ENCODE assay signal across 31 mouse cellular contexts in the genomic region with DNA sequence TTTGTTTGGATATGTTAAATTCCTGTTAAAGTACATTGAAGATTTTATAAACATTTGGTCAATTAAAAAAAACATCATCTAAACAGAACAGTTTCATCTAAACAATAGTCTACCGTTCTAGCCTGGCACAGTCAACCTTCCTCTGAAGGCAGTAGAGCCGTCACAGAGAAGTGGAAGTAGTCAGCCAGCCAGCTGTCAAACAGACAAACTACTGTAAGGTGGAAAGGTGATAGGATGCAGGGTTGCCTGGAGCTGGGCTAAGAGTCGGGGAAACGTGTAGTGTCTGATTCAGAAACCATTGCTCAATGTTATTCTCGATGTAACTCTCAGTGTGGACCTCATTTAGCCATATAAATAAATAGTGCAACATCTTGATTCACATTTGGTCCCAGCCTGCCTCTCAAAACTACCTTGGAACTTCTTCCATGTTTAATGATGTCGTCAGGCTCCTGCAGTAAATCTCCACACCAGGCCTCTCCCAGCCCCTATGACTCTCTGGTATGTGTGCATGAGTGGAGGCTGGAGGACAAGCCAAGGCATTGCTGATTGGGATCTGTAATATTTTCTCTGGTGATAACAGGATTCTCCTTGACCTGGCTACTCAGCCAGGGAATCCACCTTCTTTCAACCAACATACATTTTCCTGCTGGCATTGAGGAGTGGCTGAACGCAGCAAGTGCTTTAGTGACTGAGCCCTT.
DNase-seq lines count a peak whose midpoint lies in the region; ATAC-seq and TF ChIP-seq lines count a peak whose summit lies in the region.
"Had no signal": no experiment of that assay in that cellular context is flagged by ENCODE, and none has a peak within 500 bp of the region (broad histone marks: within the 10 kb centered on the region; RNA-seq: fewer than 3 reads in every experiment).

No protein-coding gene starts in this region.

- no peak for ATAC-seq in embryonic facial prominence, embryonic 14.5 days (ENCODE audit: low read depth)
- ATAC-seq in lung, embryonic 14.5 days (ENCODE audit: insufficient read depth): peak; percentile 56; the same call in 1 of the 2 replicates
- ATAC-seq in CD4-positive, CD25-positive, alpha-beta regulatory T cell, adult 4 months: no peak
- ATAC-seq: forebrain, embryonic 15.5 days; intestine, postnatal 0 days; midbrain, embryonic 16.5 days; Patski had no signal

- H3K36me3 ChIP-seq in embryonic facial prominence, embryonic 14.5 days (ENCODE audit: control insufficient read depth, insufficient read depth, low read length): no peaks in the 10 kb centered on the region
- 0 out of 2 replicates have a peak, but pooled peaks cover 3% of the 10 kb centered on the region for H3K36me3 ChIP-seq in embryonic facial prominence, embryonic 10.5 days (replicated peaks)
- no peaks in the 10 kb centered on the region for H3K36me3 ChIP-seq in lung, embryonic 14.5 days (ENCODE audit: insufficient read depth)
- H3K36me3 ChIP-seq: embryonic facial prominence, embryonic 12.5 days; forebrain, embryonic 15.5 days; heart, embryonic 12.5 days; limb, embryonic 10.5 days; limb, embryonic 15.5 days; liver, embryonic 13.5 days; neural tube, embryonic 12.5 days had no signal

- H3K4me3 ChIP-seq in embryonic facial prominence, embryonic 14.5 days (ENCODE audit: low read depth, low read length): no peak overlapping the region
- H3K4me3 ChIP-seq in embryonic facial prominence, embryonic 10.5 days: no peak overlapping the region
- H3K4me3 ChIP-seq in lung, embryonic 14.5 days (ENCODE audit: low read depth, low read length): no peak overlapping the region
- H3K4me3 ChIP-seq: embryonic facial prominence, embryonic 12.5 days; forebrain, embryonic 10.5 days; forebrain, embryonic 15.5 days; heart, embryonic 12.5 days; limb, embryonic 10.5 days; limb, embryonic 15.5 days; liver, embryonic 13.5 days; myocyte; neural tube, embryonic 12.5 days had no signal

- H3K9me3 ChIP-seq in embryonic facial prominence, embryonic 14.5 days (ENCODE audit: control insufficient read depth, low read length): 0 out of 2 replicates have a peak, but pooled peaks cover 4% of the 10 kb centered on the region
- peaks cover 4% of the 10 kb centered on the region; the same call in 1 of the 2 replicates for H3K9me3 ChIP-seq in embryonic facial prominence, embryonic 10.5 days
- H3K9me3 ChIP-seq in lung, embryonic 14.5 days (ENCODE audit: low read depth, low read length): no peaks in the 10 kb centered on the region
- H3K9me3 ChIP-seq: embryonic facial prominence, embryonic 12.5 days; forebrain, embryonic 15.5 days; limb, embryonic 10.5 days; limb, embryonic 15.5 days; liver, embryonic 13.5 days; neural tube, embryonic 12.5 days had no signal

- no peaks in the 10 kb centered on the region for H3K27me3 ChIP-seq in embryonic facial prominence, embryonic 14.5 days (replicated peaks; ENCODE audit: control insufficient read depth, insufficient read depth, low read length)
- no peaks in the 10 kb centered on the region for H3K27me3 ChIP-seq in embryonic facial prominence, embryonic 10.5 days (replicated peaks; ENCODE audit: low read depth, poor library complexity, severe bottlenecking)
- no peaks in the 10 kb centered on the region for H3K27me3 ChIP-seq in lung, embryonic 14.5 days (ENCODE audit: insufficient read depth, low read length)
- H3K27me3 ChIP-seq: CH12.LX; embryonic facial prominence, embryonic 12.5 days; forebrain, embryonic 15.5 days; heart, embryonic 12.5 days; limb, embryonic 15.5 days; liver, embryonic 13.5 days; neural tube, embryonic 12.5 days; Patski had no signal

- H3K4me2 ChIP-seq in embryonic facial prominence, embryonic 14.5 days (ENCODE audit: low read depth, low read length): no peak overlapping the region
- no peak overlapping the region for H3K4me2 ChIP-seq in lung, embryonic 14.5 days
- H3K4me2 ChIP-seq: embryonic facial prominence, embryonic 12.5 days; forebrain, embryonic 15.5 days; heart, embryonic 12.5 days; hindbrain, embryonic 14.5 days; limb, embryonic 15.5 days; liver, embryonic 13.5 days; midbrain, embryonic 11.5 days; neural tube, embryonic 12.5 days had no signal

- H3K4me1 ChIP-seq in embryonic facial prominence, embryonic 14.5 days (ENCODE audit: control insufficient read depth, insufficient read depth, low read length): 0 out of 2 replicates have a peak, but pooled peaks cover 3% of the 10 kb centered on the region
- peaks cover 10% of the 10 kb centered on the region for H3K4me1 ChIP-seq in embryonic facial prominence, embryonic 10.5 days
- H3K4me1 ChIP-seq in lung, embryonic 14.5 days (ENCODE audit: insufficient read depth): no peaks in the 10 kb centered on the region
- H3K4me1 ChIP-seq: forebrain, embryonic 15.5 days; limb, embryonic 15.5 days; liver, embryonic 13.5 days; neural tube, embryonic 12.5 days had no signal

- no peak for TF ChIP-seq CTCF in lung, embryonic 14.5 days (IDR thresholded peaks at IDR 0.05; ENCODE audit: low read depth)

- peak overlapping the region; percentile 5; the same call in 1 of the 2 replicates for H3K9ac ChIP-seq in embryonic facial prominence, embryonic 14.5 days (ENCODE audit: low read depth, low read length)
- no peak overlapping the region for H3K9ac ChIP-seq in lung, embryonic 14.5 days
- H3K9ac ChIP-seq: embryonic facial prominence, embryonic 12.5 days; forebrain, embryonic 15.5 days; heart, embryonic 12.5 days; hindbrain, embryonic 14.5 days; limb, embryonic 15.5 days; liver, embryonic 13.5 days; neural tube, embryonic 12.5 days had no signal

- 58% methylated on average over 7 of the region's 7 CpGs for WGBS in embryonic facial prominence, embryonic 14.5 days
- 78% methylated on average over 7 of the region's 7 CpGs for WGBS in embryonic facial prominence, embryonic 10.5 days
- WGBS in lung, embryonic 14.5 days: 29% methylated on average over 7 of the region's 7 CpGs

- no peak for DNase-seq in embryonic facial prominence, embryonic 14.5 days (ENCODE audit: low spot score)
- DNase-seq in embryonic facial prominence, embryonic 10.5 days (ENCODE audit: low spot score): no peak
- DNase-seq in lung, embryonic 14.5 days: peak; percentile 37
- DNase-seq in lung, postnatal 10 days: no peak
- DNase-seq in adrenal gland, postnatal 10 days: peak; percentile 25
- peak; percentile 16 for DNase-seq in mesoderm, embryonic 11.5 days (ENCODE audit: low read depth, low spot score)
- DNase-seq: B cell, adult 2 months; cerebellum, adult 11-12 months; cerebellum, adult 9-11 months; gastrocnemius, postnatal 25 days; kidney, adult 9 months; layer of hippocampus, adult 9-11 months; liver, embryonic 13.5 days; right cerebral cortex, adult 18-20 months; spleen, adult 18-20 months; thymus, postnatal 14 days had no signal

- no peak overlapping the region for H3K27ac ChIP-seq in embryonic facial prominence, embryonic 14.5 days (replicated peaks; ENCODE audit: low read depth, low read length)
- no peak overlapping the region for H3K27ac ChIP-seq in embryonic facial prominence, embryonic 10.5 days (replicated peaks)
- no peak overlapping the region for H3K27ac ChIP-seq in lung, embryonic 14.5 days (ENCODE audit: low read depth)
- H3K27ac ChIP-seq: embryonic facial prominence, embryonic 12.5 days; forebrain, embryonic 10.5 days; forebrain, embryonic 15.5 days; hindbrain, embryonic 14.5 days; limb, embryonic 10.5 days; limb, embryonic 15.5 days; liver, embryonic 13.5 days; neural tube, embryonic 12.5 days had no signal

Comparison
In these comparisons a context has a peak if more than half of its experiments do, and no peak if none do; other contexts are left out.
1. DNase-seq: peak in lung, embryonic 14.5 days (single experiment), adrenal gland, postnatal 10 days (single experiment) and mesoderm, embryonic 11.5 days (single experiment); none in embryonic facial prominence, embryonic 14.5 days (single experiment), embryonic facial prominence, embryonic 10.5 days (single experiment) and lung, postnatal 10 days (single experiment).